In the genomic region with DNA sequence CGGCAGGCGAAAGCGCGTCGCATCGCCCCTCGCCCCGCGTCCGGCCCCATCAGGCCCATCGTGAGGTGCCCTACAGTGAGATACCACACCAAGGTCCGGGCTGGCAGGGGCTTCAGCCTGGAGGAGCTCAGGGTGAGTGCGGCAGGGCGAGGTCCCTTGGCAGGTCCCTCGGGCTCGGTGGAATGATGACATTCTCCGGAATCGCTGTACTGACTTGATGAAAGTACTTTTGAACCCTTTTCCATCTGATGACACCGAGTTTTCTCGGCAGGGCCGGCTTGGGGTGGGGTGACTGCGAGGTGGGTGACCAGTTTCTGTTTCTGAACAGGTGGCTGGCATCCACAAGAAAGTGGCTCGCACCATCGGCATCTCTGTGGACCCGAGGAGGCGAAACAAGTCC, we compare ENCODE assay signal across 8 mouse cellular contexts. TPM values are rescaled to one million over a fixed set of nuclear protein-coding genes. Genes with fewer than 3 reads are reported as not detected.
DNase-seq lines count a peak whose midpoint lies in the region; ATAC-seq and TF ChIP-seq lines count a peak whose summit lies in the region.
"Not testable (repeated sequence)": the region's sequence is repeated elsewhere in the genome, so short reads cannot be mapped to it uniquely, and the experiment has no call there.
"Had no signal": no experiment of that assay in that cellular context is flagged by ENCODE, and none has a peak within 500 bp of the region (broad histone marks: within the 10 kb centered on the region; RNA-seq: fewer than 3 reads in every experiment).

No protein-coding gene starts in this region.

- H3K27ac ChIP-seq in embryonic fibroblast, embryonic 13.5 days (ENCODE audit: insufficient read depth, low read length): peak overlapping the region; percentile 45; the same call in 1 of the 2 replicates
- H3K27ac ChIP-seq in heart, embryonic 13.5 days (replicated peaks): peak overlapping the region; percentile 89
- H3K27ac ChIP-seq in intestine, embryonic 14.5 days (ENCODE audit: low read depth): peak overlapping the region; percentile 89
- peak overlapping the region; percentile 92 for H3K27ac ChIP-seq in limb, embryonic 14.5 days (replicated peaks; ENCODE audit: low read depth, low read length)
- H3K27ac ChIP-seq in macrophage: 0 out of 2 replicates have a peak overlapping the region, but pooled peaks have one; percentile 15
- H3K27ac ChIP-seq in neural tube, embryonic 13.5 days (replicated peaks): peak overlapping the region; percentile 94

- not testable (repeated sequence) for H3K4me1 ChIP-seq in embryonic fibroblast, embryonic 13.5 days (ENCODE audit: control insufficient read depth, insufficient read depth, low read length); intestine, embryonic 14.5 days (replicated peaks; ENCODE audit: control insufficient read depth, insufficient read depth, low read length)
- peaks cover 15% of the 10 kb centered on the region for H3K4me1 ChIP-seq in heart, embryonic 13.5 days
- peaks cover 12% of the 10 kb centered on the region; the same call in 1 of the 2 replicates for H3K4me1 ChIP-seq in limb, embryonic 14.5 days (ENCODE audit: control insufficient read depth, insufficient read depth, low read length)
- H3K4me1 ChIP-seq in neural tube, embryonic 13.5 days (replicated peaks): peaks cover 22% of the 10 kb centered on the region

- H3K4me2 ChIP-seq in heart, embryonic 13.5 days: peak overlapping the region; percentile 90
- peak overlapping the region; percentile 91 for H3K4me2 ChIP-seq in intestine, embryonic 14.5 days (ENCODE audit: low read length)
- H3K4me2 ChIP-seq in limb, embryonic 14.5 days (replicated peaks; ENCODE audit: low read depth, low read length, severe bottlenecking): peak overlapping the region; percentile 93
- peak overlapping the region; percentile 95 for H3K4me2 ChIP-seq in neural tube, embryonic 13.5 days

- H3K4me3 ChIP-seq in embryonic fibroblast, embryonic 13.5 days (ENCODE audit: insufficient read depth, low read length): peak overlapping the region; percentile 95
- peak overlapping the region; percentile 84 for H3K4me3 ChIP-seq in heart, embryonic 13.5 days
- peak overlapping the region; percentile 85 for H3K4me3 ChIP-seq in intestine, embryonic 14.5 days (ENCODE audit: low read depth, low read length)
- peak overlapping the region; percentile 79 for H3K4me3 ChIP-seq in limb, embryonic 14.5 days (replicated peaks; ENCODE audit: low read length)
- H3K4me3 ChIP-seq in macrophage (ENCODE audit: inconsistent target): peak overlapping the region; percentile 54
- H3K4me3 ChIP-seq in neural tube, embryonic 13.5 days: peak overlapping the region; percentile 81

- H3K9ac ChIP-seq in heart, embryonic 13.5 days: peak overlapping the region; percentile 93
- H3K9ac ChIP-seq in intestine, embryonic 14.5 days (ENCODE audit: low read length): peak overlapping the region; percentile 99
- H3K9ac ChIP-seq in limb, embryonic 14.5 days (ENCODE audit: low read depth, low read length, severe bottlenecking): peak overlapping the region; percentile 93
- peak overlapping the region; percentile 98 for H3K9ac ChIP-seq in neural tube, embryonic 13.5 days

- H3K36me3 ChIP-seq in heart, embryonic 13.5 days: peaks cover 40% of the 10 kb centered on the region
- peaks cover 36% of the 10 kb centered on the region for H3K36me3 ChIP-seq in intestine, embryonic 14.5 days (ENCODE audit: control insufficient read depth, insufficient read depth, low read length)
- H3K36me3 ChIP-seq in limb, embryonic 14.5 days (ENCODE audit: control insufficient read depth, insufficient read depth, low read length): peaks cover 38% of the 10 kb centered on the region
- H3K36me3 ChIP-seq in macrophage (ENCODE audit: inconsistent target): peaks cover 17% of the 10 kb centered on the region; the same call in 1 of the 2 replicates
- peaks cover 34% of the 10 kb centered on the region for H3K36me3 ChIP-seq in neural tube, embryonic 13.5 days

- not testable (repeated sequence) for TF ChIP-seq CTCF in embryonic fibroblast, embryonic 13.5 days (IDR thresholded peaks at IDR 0.05; ENCODE audit: borderline replicate concordance, insufficient read depth, low read length)

- ATAC-seq in heart, embryonic 13.5 days (ENCODE audit: extremely low read depth, insufficient number of reproducible peaks, low FRiP score, low TSS enrichment); intestine, embryonic 14.5 days (replicated peaks; ENCODE audit: low FRiP score, low TSS enrichment, low read depth); limb, embryonic 14.5 days (ENCODE audit: low FRiP score, low read depth); neural tube, embryonic 13.5 days (ENCODE audit: low read depth): not testable (repeated sequence)

- 1% methylated on average over 26 of the region's 26 CpGs for WGBS in heart, embryonic 13.5 days
- WGBS in intestine, embryonic 14.5 days: 1% methylated on average over 25 of the region's 26 CpGs
- under 1% methylated on average over 14 of the region's 26 CpGs for WGBS in limb, embryonic 14.5 days
- WGBS in macrophage (ENCODE audit: missing documents): 2% methylated on average over 11 of the region's 26 CpGs
- WGBS in neural tube, embryonic 13.5 days: 10% methylated on average over 26 of the region's 26 CpGs

- H3K9me3 ChIP-seq in heart, embryonic 13.5 days; intestine, embryonic 14.5 days (ENCODE audit: control insufficient read depth, low read length); limb, embryonic 14.5 days (ENCODE audit: control insufficient read depth, low read length); neural tube, embryonic 13.5 days: not testable (repeated sequence)

- H3K27me3 ChIP-seq in heart, embryonic 13.5 days (replicated peaks); intestine, embryonic 14.5 days (replicated peaks; ENCODE audit: control insufficient read depth, insufficient read depth, low read length); limb, embryonic 14.5 days (ENCODE audit: control insufficient read depth, insufficient read depth, low read length); neural tube, embryonic 13.5 days: not testable (repeated sequence)

- peak; percentile 38 to 73 for DNase-seq in adrenal gland, adult (ENCODE audit: inconsistent age in 2 of 2, low spot score in 1 of 2)
- not testable (repeated sequence) for DNase-seq in intestine, embryonic 14.5 days (ENCODE audit: low spot score); limb, embryonic 14.5 days (ENCODE audit: low spot score)

- not testable (repeated sequence) for TF ChIP-seq POLR2A in embryonic fibroblast, embryonic 13.5 days (IDR thresholded peaks at IDR 0.05; ENCODE audit: low read depth, low read length); limb, embryonic 14.5 days (IDR thresholded peaks at IDR 0.05; ENCODE audit: borderline replicate concordance, extremely low read depth, insufficient read depth, insufficient read length)

- H3K79me2 ChIP-seq in macrophage (ENCODE audit: inconsistent target): peaks cover 18% of the 10 kb centered on the region

RNA-seq across cellular contexts. Expression of gene Rpl13, which starts 0.7 kb away (rescaled TPM):
- 1,585 and 1,789 TPM in 2 replicates for polyA plus RNA-seq in embryonic fibroblast, embryonic 13.5 days (2011; ENCODE audit: insufficient read length, low read depth, missing spikeins)
- polyA plus RNA-seq in heart, embryonic 13.5 days (2015; fragmentation: Nextera tagmentation; extraction: Ambion mirVana): 938 and 957 TPM in 2 replicates
- 1,906 and 1,976 TPM in 2 replicates for polyA plus RNA-seq in intestine, embryonic 14.5 days (2014; fragmentation: Nextera tagmentation; extraction: Ambion mirVana)
- polyA plus RNA-seq in limb, embryonic 14.5 days (2012; rRNA removed): 2,823 and 3,226 TPM in 2 replicates
- polyA plus RNA-seq in limb, embryonic 14.5 days (2014; fragmentation: Nextera tagmentation; extraction: Ambion mirVana): 1,836 and 1,953 TPM in 2 replicates
- total RNA-seq in macrophage (2018; cell fraction: chromatin; rRNA removed): 100 to 1,000 TPM in 3 of 26 experiments, 10 to 100 TPM in 23; 28.1 to 251 (median 70.8) TPM
- total RNA-seq in macrophage (2018; cell fraction: cytosol; rRNA removed): 1,000 to 10,000 TPM in 7 of 26 experiments, 100 to 1,000 TPM in 19; 492 to 1,142 (median 755) TPM
- total RNA-seq in macrophage (2018; cell fraction: nucleus; rRNA removed): 100 to 1,000 TPM in 21 of 26 experiments, 10 to 100 TPM in 5; 71.4 to 227 (median 119) TPM
- 513 to 1,298 TPM (median 1,102 TPM) in 3 replicates for polyA plus RNA-seq in macrophage (2018)
- 629 and 772 TPM in 2 replicates for polyA plus RNA-seq in neural tube, embryonic 13.5 days (2015; fragmentation: Nextera tagmentation; extraction: Ambion mirVana)

RNA-seq across cellular contexts. Expression of gene Cpne7, which starts 14.3 kb away (rescaled TPM):
- polyA plus RNA-seq in embryonic fibroblast, embryonic 13.5 days (2011; ENCODE audit: insufficient read length, low read depth, missing spikeins): 0.80 and 0.90 TPM in 2 replicates
- 0.19 and 0.24 TPM in 2 replicates for polyA plus RNA-seq in heart, embryonic 13.5 days (2015; fragmentation: Nextera tagmentation; extraction: Ambion mirVana)
- polyA plus RNA-seq in intestine, embryonic 14.5 days (2014; fragmentation: Nextera tagmentation; extraction: Ambion mirVana): 0.70 and 0.85 TPM in 2 replicates
- 2.6 and 3.0 TPM in 2 replicates for polyA plus RNA-seq in limb, embryonic 14.5 days (2012; rRNA removed)
- 0.50 and 0.86 TPM in 2 replicates for polyA plus RNA-seq in limb, embryonic 14.5 days (2014; fragmentation: Nextera tagmentation; extraction: Ambion mirVana)
- 1 to 10 TPM in 1 of 26 experiments, not detected in 25; 1.4 TPM for total RNA-seq in macrophage (2018; cell fraction: chromatin; rRNA removed)
- not detected for total RNA-seq in macrophage (2018; cell fraction: cytosol; rRNA removed)
- not detected for total RNA-seq in macrophage (2018; cell fraction: nucleus; rRNA removed)
- not detected in 3 replicates for polyA plus RNA-seq in macrophage (2018)
- 0.68 and 1.1 TPM in 2 replicates for polyA plus RNA-seq in neural tube, embryonic 13.5 days (2015; fragmentation: Nextera tagmentation; extraction: Ambion mirVana)
- total RNA-seq: megakaryocyte progenitor cell, adult 5-6 weeks had no signal

RNA-seq across cellular contexts. Expression of gene Spg7, which starts 40.1 kb away (rescaled TPM):
- polyA plus RNA-seq in embryonic fibroblast, embryonic 13.5 days (2011; ENCODE audit: insufficient read length, low read depth, missing spikeins): 52.4 and 80.7 TPM in 2 replicates
- polyA plus RNA-seq in heart, embryonic 13.5 days (2015; fragmentation: Nextera tagmentation; extraction: Ambion mirVana): 62.2 and 62.7 TPM in 2 replicates
- polyA plus RNA-seq in intestine, embryonic 14.5 days (2014; fragmentation: Nextera tagmentation; extraction: Ambion mirVana): 46.0 and 47.2 TPM in 2 replicates
- polyA plus RNA-seq in limb, embryonic 14.5 days (2012; rRNA removed): 88.7 and 90.0 TPM in 2 replicates
- 34.8 and 37.5 TPM in 2 replicates for polyA plus RNA-seq in limb, embryonic 14.5 days (2014; fragmentation: Nextera tagmentation; extraction: Ambion mirVana)
- 10 to 100 TPM; 19.5 to 65.7 (median 40.9) TPM for total RNA-seq in macrophage (2018; cell fraction: chromatin; rRNA removed)
- 10 to 100 TPM; 21.8 to 31.2 (median 26.5) TPM for total RNA-seq in macrophage (2018; cell fraction: cytosol; rRNA removed)
- total RNA-seq in macrophage (2018; cell fraction: nucleus; rRNA removed): 10 to 100 TPM; 19.3 to 56.6 (median 35.7) TPM
- 28.2 to 39.2 TPM (median 32.3 TPM) in 3 replicates for polyA plus RNA-seq in macrophage (2018)
- 48.7 and 50.1 TPM in 2 replicates for polyA plus RNA-seq in neural tube, embryonic 13.5 days (2015; fragmentation: Nextera tagmentation; extraction: Ambion mirVana)

RNA-seq across cellular contexts. Expression of gene Sult5a1, which starts 55.3 kb away (rescaled TPM):
- polyA plus RNA-seq in embryonic fibroblast, embryonic 13.5 days (2011; ENCODE audit: insufficient read length, low read depth, missing spikeins): 1.1 TPM in 1 of 2 replicates, not detected in the other
- polyA plus RNA-seq in heart, embryonic 13.5 days (2015; fragmentation: Nextera tagmentation; extraction: Ambion mirVana): 4.0 and 7.5 TPM in 2 replicates
- polyA plus RNA-seq in intestine, embryonic 14.5 days (2014; fragmentation: Nextera tagmentation; extraction: Ambion mirVana): 17.5 and 18.7 TPM in 2 replicates
- 43.7 and 50.4 TPM in 2 replicates for polyA plus RNA-seq in limb, embryonic 14.5 days (2012; rRNA removed)
- polyA plus RNA-seq in limb, embryonic 14.5 days (2014; fragmentation: Nextera tagmentation; extraction: Ambion mirVana): 31.7 and 33.2 TPM in 2 replicates
- total RNA-seq in macrophage (2018; cell fraction: chromatin; rRNA removed): not detected
- total RNA-seq in macrophage (2018; cell fraction: cytosol; rRNA removed): not detected
- total RNA-seq in macrophage (2018; cell fraction: nucleus; rRNA removed): not detected
- polyA plus RNA-seq in macrophage (2018): not detected in 3 replicates
- 1.2 and 2.4 TPM in 2 replicates for polyA plus RNA-seq in neural tube, embryonic 13.5 days (2015; fragmentation: Nextera tagmentation; extraction: Ambion mirVana)
- total RNA-seq: megakaryocyte progenitor cell, adult 5-6 weeks had no signal

Comparison
In these comparisons a context has a peak if more than half of its experiments do, and no peak if none do; other contexts are left out.
1. H3K27ac ChIP-seq: peak in every context shown above with its lines; median percentile 94 in neural tube, embryonic 13.5 days; 92 in limb, embryonic 14.5 days; 89 in heart, embryonic 13.5 days; 89 in intestine, embryonic 14.5 days; 45 in embryonic fibroblast, embryonic 13.5 days; 15 in macrophage.